ENCODE assay signal across 19 mouse cellular contexts in genomic region chr2:75008116-75008515, GRCm38 (mm10).
DNase-seq lines count a peak whose midpoint lies in the region; TF ChIP-seq lines count a peak whose summit lies in the region.
"Had no signal": no experiment of that assay in that cellular context is flagged by ENCODE, and none has a peak within 500 bp of the region (broad histone marks: within the 10 kb centered on the region; RNA-seq: fewer than 3 reads in every experiment).

No protein-coding gene starts in this region.

- intact Hi-C loops in heart, postnatal 36 days (cut with DNase I) = no loop called here
- intact Hi-C loops in heart, adult 2 months (cut with DNase I) = no loop called here

- no peaks in the 10 kb centered on the region for H3K36me3 ChIP-seq in heart, adult 2 months (ENCODE audit: control insufficient read depth, insufficient read depth, low read length)
- H3K36me3 ChIP-seq: embryonic facial prominence, embryonic 12.5 days; hindbrain, embryonic 12.5 days; limb, embryonic 15.5 days; liver, embryonic 15.5 days; neural tube, embryonic 12.5 days had no signal

- H3K27ac ChIP-seq in heart, adult 2 months = no peak overlapping the region
- H3K27ac ChIP-seq: embryonic facial prominence, embryonic 12.5 days; hindbrain, embryonic 12.5 days; limb, embryonic 15.5 days; liver, embryonic 15.5 days; macrophage; neural tube, embryonic 12.5 days had no signal

- no peak for TF ChIP-seq EP300 in heart, adult 2 months (IDR thresholded peaks at IDR 0.05; ENCODE audit: insufficient read depth, low read depth, low read length)

- TF ChIP-seq POLR2A in heart, adult 2 months (IDR thresholded peaks at IDR 0.05; ENCODE audit: insufficient read depth, low read depth, low read length) = no peak

- H3K27me3 ChIP-seq in heart, adult 2 months (ENCODE audit: control insufficient read depth, insufficient read depth, low read length) = no peaks in the 10 kb centered on the region
- H3K27me3 ChIP-seq: embryonic facial prominence, embryonic 12.5 days; hindbrain, embryonic 12.5 days had no signal

- WGBS in heart, adult 2 months = 80% methylated on average over 1 of the region's 1 CpGs

- H3K79me2 ChIP-seq in heart, adult 2 months (replicated peaks; ENCODE audit: control insufficient read depth, insufficient read depth, low read length) = no peaks in the 10 kb centered on the region

- peak; percentile 6 for DNase-seq in adrenal gland, adult 2 months
- no peak for DNase-seq in adrenal gland, postnatal 10 days
- DNase-seq in heart, postnatal 36 days = peak; percentile 24 to 27
- DNase-seq in heart, adult 2 months = no peak
- DNase-seq in lung, postnatal 10 days = peak; percentile 41
- no peak for DNase-seq in lung, postnatal 25 days (ENCODE audit: low spot score)
- no peak for DNase-seq in thymus, adult 18-20 months
- DNase-seq in layer of hippocampus, postnatal 10 days (ENCODE audit: low spot score in 2 of 2) = no peak
- DNase-seq: cerebellum, adult 2 months; kidney, adult 8-10 months; kidney, postnatal 25 days; thymus, postnatal 14 days had no signal

- H3K4me3 ChIP-seq in heart, adult 2 months = no peak overlapping the region
- H3K4me3 ChIP-seq: embryonic facial prominence, embryonic 12.5 days; erythroblast, embryonic 14.5 days; hindbrain, embryonic 12.5 days; limb, embryonic 15.5 days; liver, embryonic 15.5 days; neural tube, embryonic 12.5 days had no signal

- no peak for TF ChIP-seq CTCF in heart, adult 2 months (IDR thresholded peaks at IDR 0.05)

- H3K9ac ChIP-seq in heart, adult 2 months (ENCODE audit: low read depth, low read length) = no peak overlapping the region
- H3K9ac ChIP-seq: embryonic facial prominence, embryonic 12.5 days; hindbrain, embryonic 12.5 days; limb, embryonic 15.5 days; liver, embryonic 15.5 days; neural tube, embryonic 12.5 days had no signal

- H3K4me1 ChIP-seq in heart, adult 2 months (ENCODE audit: control insufficient read depth, insufficient read depth, low read length) = peaks cover 2% of the 10 kb centered on the region; the same call in 1 of the 2 replicates
- H3K4me1 ChIP-seq: hindbrain, embryonic 12.5 days; liver, embryonic 15.5 days; neural tube, embryonic 12.5 days had no signal

Comparison
In these comparisons a context has a peak if more than half of its experiments do, and no peak if none do; other contexts are left out.
1. DNase-seq: peak in adrenal gland, adult 2 months (single experiment), heart, postnatal 36 days (2 of 2) and lung, postnatal 10 days (single experiment); none in adrenal gland, postnatal 10 days (single experiment), heart, adult 2 months (0 of 2), lung, postnatal 25 days (single experiment), thymus, adult 18-20 months (0 of 2) and layer of hippocampus, postnatal 10 days (0 of 2).